In genomic region chr12:111143005-111143508, GRCm38 (mm10) we compare ENCODE assay signal across 9 mouse cellular contexts. TPM values are rescaled to one million over a fixed set of nuclear protein-coding genes. Genes with fewer than 3 reads are reported as not detected.
DNase-seq lines count a peak whose midpoint lies in the region; ATAC-seq and TF ChIP-seq lines count a peak whose summit lies in the region.
"Had no signal": no experiment of that assay in that cellular context is flagged by ENCODE, and none has a peak within 500 bp of the region (broad histone marks: within the 10 kb centered on the region; RNA-seq: fewer than 3 reads in every experiment).

No protein-coding gene starts in this region.

- 0 out of 2 replicates have a peak, but pooled peaks cover 3% of the 10 kb centered on the region for H3K9me3 ChIP-seq in heart, embryonic 13.5 days
- no peaks in the 10 kb centered on the region for H3K9me3 ChIP-seq in MEL (replicated peaks; ENCODE audit: insufficient read depth, low read length)
- no peaks in the 10 kb centered on the region for H3K9me3 ChIP-seq in embryonic facial prominence, embryonic 15.5 days (replicated peaks)

- no peak for TF ChIP-seq EP300 in MEL (IDR thresholded peaks at IDR 0.05; ENCODE audit: low read depth in 1 of 2, low read length in 2 of 2)

- intact Hi-C loops in heart, postnatal 10 days (cut with DNase I), result no loop called here

- H3K79me2 ChIP-seq in MEL (ENCODE audit: control insufficient read depth, insufficient read depth, low read length, poor library complexity), result no peaks in the 10 kb centered on the region

- 0 out of 2 replicates have a peak, but pooled peaks have one; percentile 7 for ATAC-seq in heart, embryonic 13.5 days (ENCODE audit: extremely low read depth, insufficient number of reproducible peaks, low FRiP score, low TSS enrichment)
- no peak for ATAC-seq in embryonic facial prominence, embryonic 15.5 days (ENCODE audit: insufficient number of reproducible peaks, low FRiP score, low TSS enrichment, low read depth)

- H3K9ac ChIP-seq in heart, embryonic 13.5 days, result peak overlapping the region; percentile 67
- H3K9ac ChIP-seq in MEL (ENCODE audit: control insufficient read depth, low read depth, low read length, poor library complexity, severe bottlenecking), result no peak overlapping the region
- no peak overlapping the region for H3K9ac ChIP-seq in embryonic facial prominence, embryonic 15.5 days

- no peak for TF ChIP-seq RAD21 in MEL (IDR thresholded peaks at IDR 0.05; ENCODE audit: low read depth, low read length)

- H3K4me2 ChIP-seq in heart, embryonic 13.5 days, result peak overlapping the region; percentile 59
- H3K4me2 ChIP-seq in embryonic facial prominence, embryonic 15.5 days (replicated peaks), result 0 out of 2 replicates have a peak overlapping the region, but pooled peaks have one; percentile 27

- H3K4me1 ChIP-seq in heart, embryonic 13.5 days, result peaks cover 31% of the 10 kb centered on the region
- H3K4me1 ChIP-seq in MEL (ENCODE audit: control insufficient read depth in 1 of 2, insufficient read depth in 2 of 2, low read length in 2 of 2), result 0 out of 4 replicates have a peak, but pooled peaks cover 0 to under 1% of the 10 kb centered on the region in 2 experiments
- H3K4me1 ChIP-seq in embryonic facial prominence, embryonic 15.5 days, result peaks cover 27% of the 10 kb centered on the region

- H3K27me3 ChIP-seq in heart, embryonic 13.5 days (replicated peaks), result no peaks in the 10 kb centered on the region
- no peaks in the 10 kb centered on the region for H3K27me3 ChIP-seq in MEL (ENCODE audit: control insufficient read depth in 1 of 2, insufficient read depth in 2 of 2, low read length in 2 of 2)
- no peaks in the 10 kb centered on the region for H3K27me3 ChIP-seq in embryonic facial prominence, embryonic 15.5 days

- DNase-seq in heart, postnatal 10 days, result no peak
- DNase-seq in MEL (ENCODE audit: low read depth, low spot score), result no peak
- DNase-seq in kidney, postnatal 14 days, result peak; percentile 39
- DNase-seq in naive thymus-derived CD4-positive, alpha-beta T cell, adult 2 months (ENCODE audit: low read depth), result peak; percentile 55
- no peak for DNase-seq in spleen, postnatal 36 days (ENCODE audit: low spot score in 2 of 2)
- no peak for DNase-seq in frontal cortex, postnatal 10 days (ENCODE audit: low spot score in 2 of 2)

- whole genome bisulfite sequencing in heart, embryonic 13.5 days, result 20% methylated on average over 12 of the region's 12 CpGs
- 21% methylated on average over 12 of the region's 12 CpGs for WGBS in embryonic facial prominence, embryonic 15.5 days

- TF ChIP-seq CTCF in MEL (IDR thresholded peaks at IDR 0.05 in 2 of 3, conservative IDR thresholded peaks at IDR 0.05 in 1 of 3; ENCODE audit: control insufficient read depth in 1 of 3, insufficient read depth in 1 of 3, low read depth in 2 of 3, low read length in 3 of 3, poor library complexity in 1 of 3, severe bottlenecking in 1 of 3), result peak; percentile 40 to 71 (median 44)

- no peak for TF ChIP-seq POLR2A in MEL (IDR thresholded peaks at IDR 0.05; ENCODE audit: control insufficient read depth in 1 of 2, insufficient read depth in 1 of 2, low read depth in 1 of 2, low read length in 2 of 2, poor library complexity in 1 of 2)

- no peaks in the 10 kb centered on the region for H3K36me3 ChIP-seq in heart, embryonic 13.5 days
- no peaks in the 10 kb centered on the region for H3K36me3 ChIP-seq in MEL (ENCODE audit: control insufficient read depth in 1 of 2, insufficient read depth in 2 of 2, low read length in 2 of 2)
- no peaks in the 10 kb centered on the region for H3K36me3 ChIP-seq in embryonic facial prominence, embryonic 15.5 days

- peak overlapping the region; percentile 18 for H3K4me3 ChIP-seq in heart, embryonic 13.5 days
- H3K4me3 ChIP-seq in MEL (ENCODE audit: control insufficient read depth in 1 of 2, insufficient read depth in 1 of 2, low read depth in 2 of 2, low read length in 2 of 2), result no peak overlapping the region
- no peak overlapping the region for H3K4me3 ChIP-seq in embryonic facial prominence, embryonic 15.5 days (replicated peaks)

- peak overlapping the region; percentile 78 for H3K27ac ChIP-seq in heart, embryonic 13.5 days (replicated peaks)
- H3K27ac ChIP-seq in MEL (ENCODE audit: control insufficient read depth, low read depth, low read length), result no peak overlapping the region
- peak overlapping the region; percentile 44 for H3K27ac ChIP-seq in embryonic facial prominence, embryonic 15.5 days (replicated peaks)

TF ChIP-seq in MEL, 35 proteins besides CTCF, POLR2A, EP300 and RAD21:
- TF ChIP-seq MAFK (IDR thresholded peaks at IDR 0.05; ENCODE audit: borderline replicate concordance, low read depth, low read length) (no peak), SMC3 (IDR thresholded peaks at IDR 0.05; ENCODE audit: low read depth, low read length) (peak; percentile 31; the same call in 1 of the 2 replicates), NRF1 (IDR thresholded peaks at IDR 0.05; ENCODE audit: insufficient read depth, low read depth, low read length, poor library complexity, severe bottlenecking) (no peak)

RNA-seq across cellular contexts. Expression of gene Traf3, which starts 23.1 kb away (rescaled TPM):
- 6.0 TPM in 2 replicates for polyA plus RNA-seq in heart, embryonic 13.5 days (2015; fragmentation: Nextera tagmentation; extraction: Ambion mirVana)
- 10 to 100 TPM; 14.1 to 17.1 TPM for total RNA-seq in heart, postnatal 10 days (2021)
- 21.1 and 21.4 TPM in 2 replicates for total RNA-seq in MEL (2012; rRNA removed)
- 10 to 100 TPM in 1 of 2 experiments, not detected in 1; 40.7 TPM for polyA plus RNA-seq in MEL (2012; ENCODE audit: insufficient read depth in 1 of 2, insufficient read length in 2 of 2, low read depth in 1 of 2, low replicate concordance in 2 of 2, missing spikeins in 1 of 2)
- 10.6 and 12.1 TPM in 2 replicates for polyA plus RNA-seq in embryonic facial prominence, embryonic 15.5 days (2015; fragmentation: Nextera tagmentation; extraction: Ambion mirVana)

RNA-seq across cellular contexts. Expression of gene 4930595D18Rik, which starts 41.2 kb away (rescaled TPM):
- not detected in 2 replicates for polyA plus RNA-seq in heart, embryonic 13.5 days (2015; fragmentation: Nextera tagmentation; extraction: Ambion mirVana)
- not detected for total RNA-seq in heart, postnatal 10 days (2021)
- total RNA-seq in MEL (2012; rRNA removed), result not detected in 2 replicates
- under 1 TPM in 1 of 2 experiments, not detected in 1; 0.35 TPM for polyA plus RNA-seq in MEL (2012; ENCODE audit: insufficient read depth in 1 of 2, insufficient read length in 2 of 2, low read depth in 1 of 2, low replicate concordance in 2 of 2, missing spikeins in 1 of 2)
- polyA plus RNA-seq in embryonic facial prominence, embryonic 15.5 days (2015; fragmentation: Nextera tagmentation; extraction: Ambion mirVana), result not detected in 2 replicates
- polyA plus RNA-seq: liver, embryonic 16.5 days had no signal

Comparison
In these comparisons a context has a peak if more than half of its experiments do, and no peak if none do; other contexts are left out.
1. DNase-seq: peak in kidney, postnatal 14 days (single experiment) and naive thymus-derived CD4-positive, alpha-beta T cell, adult 2 months (single experiment); none in heart, postnatal 10 days (0 of 2), MEL (single experiment), spleen, postnatal 36 days (0 of 2) and frontal cortex, postnatal 10 days (0 of 2).